Mouse (Mus musculus): ENCODE data around the gene BC049730. TPM values are rescaled to one million over a fixed set of nuclear protein-coding genes. Genes with fewer than 3 reads are reported as not detected.
"Not testable (repeated sequence)": the region's sequence is repeated elsewhere in the genome, so short reads cannot be mapped to it uniquely, and the experiment has no call there.

Gene BC049730
- not detected for total RNA-seq (2021)
- long read RNA-seq, experiment 1: 0 reads
- long read RNA-seq, experiment 2: 0 reads

DNA sequence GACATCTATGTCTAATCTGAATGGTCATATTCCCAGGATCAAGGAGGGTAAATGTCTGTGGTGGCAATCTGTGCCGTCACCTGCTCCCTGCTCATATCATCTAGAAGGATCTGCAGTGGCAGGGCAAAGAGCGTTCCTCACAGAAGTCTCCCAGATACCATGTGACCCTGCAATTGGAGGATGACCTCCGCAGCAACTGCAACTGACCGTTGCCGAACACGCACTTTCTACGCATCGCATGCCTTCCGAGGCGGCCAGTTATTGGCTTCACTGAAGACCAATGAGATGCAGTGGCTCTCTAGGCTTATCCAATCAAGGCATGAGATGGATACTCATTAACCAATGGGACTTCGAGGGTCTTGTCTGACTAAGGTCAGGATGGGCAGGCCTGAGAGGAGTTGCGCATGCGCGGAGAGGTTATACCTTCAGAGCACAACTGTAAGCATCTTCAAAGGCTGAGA lies at the start of gene BC049730:
TSS of gene BC049730 (plus strand) at position 411 of the 461 bp plus-strand sequence.
- no peak for DNase-seq (ENCODE audit: low spot score in 2 of 2)

DNA sequence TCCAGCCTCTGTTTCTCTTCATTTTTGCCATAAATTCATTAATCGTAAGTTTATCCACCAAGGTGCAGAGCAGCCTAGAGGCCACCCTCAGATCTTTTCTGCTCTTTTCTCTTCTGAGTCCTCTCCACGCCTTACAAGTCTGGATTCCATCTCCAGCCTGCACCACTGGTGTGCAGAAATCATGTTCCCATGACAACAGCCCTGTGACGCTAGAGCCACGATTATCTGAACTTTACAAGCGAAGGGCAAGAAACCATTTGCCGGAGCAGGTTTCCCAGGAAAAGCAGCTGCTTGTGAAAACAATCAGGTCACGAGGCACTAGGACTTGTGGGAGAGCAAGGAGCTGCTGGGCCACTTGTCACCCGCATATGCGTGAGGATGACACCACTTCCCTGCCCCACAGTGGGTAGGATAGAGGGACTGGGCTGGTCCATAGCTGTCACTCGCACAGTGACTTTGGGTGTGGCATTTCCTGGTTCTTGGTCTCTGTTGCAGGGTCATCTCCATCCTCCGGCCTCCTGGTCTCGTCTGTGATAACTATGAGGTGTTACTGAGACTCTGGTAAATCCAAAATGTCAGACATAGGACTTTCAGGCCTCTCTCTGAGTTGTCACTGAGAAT lies 49.2 kb upstream of the BC049730 start:
- no peak for DNase-seq (ENCODE audit: low spot score in 2 of 2)

DNA sequence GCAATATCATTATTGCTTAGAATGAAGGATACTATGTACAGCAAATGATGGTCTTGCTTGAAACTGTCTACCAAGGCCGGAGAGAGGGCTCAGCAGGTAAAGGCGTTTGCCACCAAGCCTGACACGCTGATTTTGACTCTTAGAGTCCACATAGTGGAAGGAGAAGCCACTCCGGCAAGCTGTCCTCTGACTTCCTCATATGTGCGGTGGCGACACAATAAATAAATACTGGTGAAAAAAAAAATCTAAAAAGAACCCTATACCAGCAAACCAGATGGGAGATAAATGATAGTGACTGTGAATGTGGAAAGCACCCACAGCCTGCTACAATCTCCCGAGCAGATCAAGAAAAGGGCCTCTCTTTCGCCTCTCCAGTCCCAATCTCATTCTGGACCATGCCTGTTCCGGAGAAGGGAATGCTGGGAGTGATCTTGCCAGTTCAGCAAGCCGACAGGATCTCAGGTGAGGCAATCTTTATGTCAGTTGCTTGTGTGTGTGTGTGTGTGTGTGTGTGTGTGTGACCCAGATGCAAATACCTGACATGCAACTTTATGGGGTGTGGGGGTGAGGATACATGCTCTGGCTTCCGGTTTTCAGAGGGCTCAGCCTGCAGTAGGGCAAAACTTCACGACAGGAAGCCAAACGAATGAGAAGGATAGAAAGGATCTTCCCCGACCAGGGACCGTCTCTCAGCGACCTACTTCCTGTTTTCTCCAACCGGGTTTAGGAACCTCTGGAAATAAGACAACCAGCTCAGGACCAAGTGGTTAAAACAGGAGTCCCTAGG lies 47.7 kb upstream of the BC049730 start:
- DNase-seq (ENCODE audit: low spot score in 2 of 2): no peak

DNA sequence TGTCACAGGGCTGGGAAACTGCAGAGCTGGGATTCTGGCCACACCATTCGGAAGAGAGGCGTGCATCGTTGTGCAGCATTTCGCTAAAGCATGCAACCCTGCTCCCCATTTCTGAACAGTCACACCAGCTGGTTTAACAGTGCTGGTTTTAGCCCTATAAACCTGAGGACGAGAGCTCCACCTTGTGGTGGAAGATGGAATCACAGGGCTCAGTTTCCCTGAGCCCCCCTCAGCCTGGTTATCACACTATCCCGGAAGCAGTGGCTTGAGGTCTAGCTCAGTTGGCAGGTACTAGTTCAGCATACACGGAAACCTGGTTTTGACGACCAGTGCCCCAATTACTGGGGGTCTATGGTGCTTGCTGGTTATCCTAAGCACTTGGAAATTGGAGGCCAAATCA lies 46.5 kb upstream of the BC049730 start:
- DNase-seq (ENCODE audit: low spot score in 2 of 2): peak; percentile 55 to 75

DNA sequence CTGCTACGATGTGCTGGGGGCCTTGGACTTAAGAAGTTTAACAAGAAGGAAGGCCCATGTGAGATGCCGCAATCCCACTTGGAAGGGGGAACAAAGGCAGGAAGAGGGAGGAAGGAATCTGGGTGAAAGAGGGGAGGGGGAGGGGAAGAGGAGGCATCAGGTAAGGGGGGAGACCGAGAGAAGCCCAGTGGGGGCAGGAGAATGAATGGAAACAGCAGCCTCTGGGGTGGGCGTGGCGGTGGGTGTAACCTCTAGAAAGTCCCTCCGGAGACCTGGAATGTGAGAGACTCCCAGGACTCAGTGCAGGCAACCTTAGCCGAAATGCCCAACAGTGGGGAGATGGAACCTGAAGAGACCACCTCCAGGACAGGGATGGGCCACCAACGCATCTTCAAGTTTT lies 44.7 kb upstream of the BC049730 start:
- DNase-seq (ENCODE audit: low spot score in 2 of 2): no peak

- no peak for DNase-seq (ENCODE audit: low spot score in 2 of 2)
Measured at GRCm38 (mm10) chr7:24664959-24665358, 44.1 kb upstream of the BC049730 start.

- DNase-seq (ENCODE audit: low spot score in 2 of 2): no peak
Measured at GRCm38 (mm10) chr7:24671944-24672439, 37.0 kb upstream of the BC049730 start.

- DNase-seq (ENCODE audit: low spot score in 2 of 2): no peak
Measured at GRCm38 (mm10) chr7:24676575-24676974, 32.5 kb upstream of the BC049730 start, which contains the start of gene Tex101. Gene Tex101, minus strand, starts transcription at chr7:24676675.

DNA sequence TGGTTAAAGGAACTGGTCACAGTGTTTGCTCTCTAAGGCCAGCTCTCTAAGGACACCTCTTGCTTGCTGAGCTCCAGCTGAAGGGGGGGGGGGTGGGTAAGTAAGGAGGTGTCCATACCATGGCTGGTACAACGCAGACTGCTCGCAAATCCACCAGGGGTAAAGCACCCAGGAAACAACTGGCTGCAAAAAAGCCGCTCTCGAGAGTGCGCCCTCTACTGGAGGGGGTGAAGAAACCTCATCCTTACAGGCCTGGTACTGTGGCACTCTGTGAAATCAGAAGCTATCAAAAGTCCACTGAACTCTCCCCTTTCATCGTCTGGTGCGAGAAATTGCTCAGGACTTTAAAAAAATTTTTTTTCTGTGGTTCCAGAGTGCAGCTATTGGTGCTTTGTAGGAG lies 24.9 kb upstream of the BC049730 start:
- DNase-seq (ENCODE audit: low spot score in 2 of 2): not testable (repeated sequence)

- not testable (repeated sequence) for DNase-seq (ENCODE audit: low spot score in 2 of 2)
Measured at GRCm38 (mm10) chr7:24687519-24687918, 21.5 kb upstream of the BC049730 start.

- DNase-seq (ENCODE audit: low spot score in 2 of 2): not testable (repeated sequence)
Measured at GRCm38 (mm10) chr7:24692693-24693092, 16.3 kb upstream of the BC049730 start.

DNA sequence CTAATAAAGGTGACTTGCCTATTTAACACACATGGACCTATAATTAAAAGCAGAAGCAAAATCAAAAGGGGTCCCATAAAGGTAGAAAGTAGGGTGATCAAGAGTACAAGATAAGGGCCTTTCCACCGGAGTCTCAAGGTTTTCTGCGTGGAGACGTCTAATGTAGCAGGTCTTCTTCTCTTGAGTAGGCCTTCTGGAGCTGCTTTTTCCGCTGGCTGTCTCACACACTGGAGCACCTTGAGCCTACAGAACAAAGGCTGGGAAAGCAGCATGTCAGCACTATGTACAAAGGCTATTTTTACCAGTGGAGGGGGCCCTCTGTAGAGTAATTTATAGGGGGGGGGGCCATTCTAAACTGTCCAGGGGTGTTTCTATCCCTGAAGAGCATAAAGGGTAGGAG lies 11.2 kb upstream of the BC049730 start:
- not testable (repeated sequence) for DNase-seq (ENCODE audit: low spot score in 2 of 2)

DNA sequence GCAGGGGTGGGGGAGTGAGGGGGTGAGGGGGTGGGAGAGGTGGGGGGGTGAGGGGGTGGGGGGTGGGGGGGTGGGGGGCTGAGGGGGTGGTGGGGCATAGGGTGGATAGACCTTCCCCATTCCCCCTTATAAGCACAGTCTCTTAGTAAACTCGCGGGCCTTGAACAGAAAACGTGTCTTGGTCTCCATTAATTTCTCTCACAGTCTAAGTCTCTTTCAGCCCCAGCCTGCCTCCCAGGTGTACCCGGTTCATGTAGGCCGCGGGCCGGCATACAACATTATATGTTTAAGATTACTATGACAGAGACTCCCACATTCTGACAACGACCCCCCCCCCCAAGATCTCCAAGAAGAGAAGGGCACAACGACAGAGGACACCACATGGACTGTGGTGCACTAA lies 6.2 kb upstream of the BC049730 start:
- not testable (repeated sequence) for DNase-seq (ENCODE audit: low spot score in 2 of 2)

DNA sequence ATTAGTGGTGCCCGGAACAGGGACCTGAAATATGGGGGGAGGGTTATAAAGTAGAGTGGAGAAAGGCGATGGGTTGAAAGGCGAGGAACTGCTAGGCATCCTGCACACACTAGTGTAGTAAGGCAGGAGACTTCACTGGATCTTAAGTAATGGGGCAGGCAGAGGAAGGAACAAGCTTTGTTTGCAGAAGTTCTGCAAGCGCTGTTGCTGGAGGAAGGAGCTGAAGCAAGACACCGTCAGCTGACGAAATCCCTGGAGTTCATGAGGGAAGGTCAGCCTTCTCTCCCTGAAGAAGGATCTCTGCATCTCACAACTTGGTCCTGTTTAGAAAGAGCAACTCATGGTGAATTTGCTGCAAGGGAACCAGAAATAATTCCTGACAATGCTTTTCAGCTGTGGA lies 6.0 kb downstream of the BC049730 start:
- DNase-seq (ENCODE audit: low spot score in 2 of 2): no peak

- not testable (repeated sequence) for DNase-seq (ENCODE audit: low spot score in 2 of 2)
Measured at GRCm38 (mm10) chr7:24726808-24727207, 17.8 kb downstream of the BC049730 start, which contains the start of gene Gm4763. Gene Gm4763, minus strand, starts transcription at chr7:24726908.

DNA sequence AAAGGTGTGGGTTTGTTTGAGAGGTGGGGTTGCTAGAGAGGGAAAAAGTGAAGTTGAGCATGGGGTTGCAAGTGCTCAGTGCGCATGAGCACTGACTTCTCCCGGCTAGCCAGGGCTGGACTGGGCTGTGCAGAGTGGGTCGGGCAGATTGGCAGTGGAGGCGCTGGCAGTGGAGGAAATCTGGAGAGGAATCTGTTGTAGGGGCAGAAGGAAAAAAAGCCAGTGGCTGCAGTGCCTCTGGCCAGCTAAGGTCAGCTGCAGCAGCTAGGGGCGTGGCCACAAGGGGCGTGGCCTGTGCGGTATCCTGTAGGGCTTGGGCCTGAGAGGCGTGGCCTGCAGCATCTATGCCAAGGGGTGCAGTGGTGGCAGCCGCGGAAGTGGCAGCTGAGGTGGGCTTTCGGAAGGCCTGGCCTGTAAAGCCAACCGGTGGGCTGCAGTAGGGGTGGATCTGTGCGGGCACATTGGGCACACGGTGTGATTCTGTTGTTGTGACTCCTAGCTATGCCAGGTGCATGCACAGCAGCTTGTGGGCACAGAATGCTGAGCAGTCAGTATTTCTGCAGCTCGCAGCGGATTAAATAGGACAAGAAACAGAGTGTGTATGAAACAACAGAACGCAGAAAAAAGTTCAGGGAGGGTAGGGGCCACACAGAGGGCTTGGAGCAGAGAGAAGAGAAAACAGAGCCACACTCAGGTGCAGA lies 27.1 kb downstream of the BC049730 start:
- no peak for DNase-seq (ENCODE audit: low spot score in 2 of 2)

DNA sequence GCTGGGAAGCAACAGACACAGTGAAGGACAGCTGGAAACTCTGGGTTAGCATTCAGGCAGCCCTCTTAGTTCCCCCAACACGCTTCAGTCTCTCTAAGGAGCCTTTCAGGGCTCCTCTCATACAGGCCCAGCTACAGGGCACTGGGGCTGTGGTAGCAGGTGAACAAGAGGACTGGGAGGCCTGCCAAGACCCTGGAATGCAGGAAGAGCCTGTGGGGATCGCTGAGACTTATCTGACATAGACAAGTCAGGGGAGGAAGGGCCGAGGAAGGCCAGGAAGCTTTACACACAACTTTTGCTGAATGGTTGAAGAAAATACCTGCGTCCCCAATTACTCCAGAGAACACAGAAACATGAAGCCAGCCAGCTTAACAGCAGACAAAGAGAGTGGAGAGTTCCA lies 41.7 kb downstream of the BC049730 start:
- DNase-seq (ENCODE audit: low spot score in 2 of 2): no peak

- no peak for DNase-seq (ENCODE audit: low spot score in 2 of 2)
Measured at GRCm38 (mm10) chr7:24751610-24752009, 42.6 kb downstream of the BC049730 start.

DNA sequence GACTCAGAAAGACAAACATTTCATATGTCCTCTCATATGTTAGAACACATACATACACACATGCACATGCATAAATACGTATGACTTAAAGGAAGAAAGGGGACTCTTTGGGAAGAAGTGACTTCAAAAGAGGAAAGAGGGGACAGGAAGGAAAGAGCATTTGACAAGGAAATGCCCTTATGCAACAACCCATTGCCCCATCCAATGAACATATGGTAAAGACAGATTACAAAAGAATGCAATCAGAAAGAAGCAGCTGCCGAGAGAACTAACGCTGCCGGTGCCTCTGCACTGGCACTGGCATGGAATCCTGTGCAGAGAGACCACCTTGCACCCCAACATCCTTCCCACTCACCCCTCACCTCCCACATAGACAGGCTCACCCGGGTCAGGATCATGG lies 44.4 kb downstream of the BC049730 start:
- no peak for DNase-seq (ENCODE audit: low spot score in 2 of 2)

GRCm38 (mm10) chr7:24758520-24758919 lies 49.5 kb downstream of the BC049730 start:
- no peak for DNase-seq (ENCODE audit: low spot score in 2 of 2)

- DNase-seq (ENCODE audit: low spot score in 2 of 2): no peak
Measured at GRCm38 (mm10) chr7:24760211-24760610, 51.2 kb downstream of the BC049730 start, which contains the start of gene Cd177. Gene Cd177, minus strand, starts transcription at chr7:24760311.

Data from left cerebral cortex, adult 18-20 months (tissue).